8 mouse cellular contexts compared by ENCODE assay signal in the genomic region with DNA sequence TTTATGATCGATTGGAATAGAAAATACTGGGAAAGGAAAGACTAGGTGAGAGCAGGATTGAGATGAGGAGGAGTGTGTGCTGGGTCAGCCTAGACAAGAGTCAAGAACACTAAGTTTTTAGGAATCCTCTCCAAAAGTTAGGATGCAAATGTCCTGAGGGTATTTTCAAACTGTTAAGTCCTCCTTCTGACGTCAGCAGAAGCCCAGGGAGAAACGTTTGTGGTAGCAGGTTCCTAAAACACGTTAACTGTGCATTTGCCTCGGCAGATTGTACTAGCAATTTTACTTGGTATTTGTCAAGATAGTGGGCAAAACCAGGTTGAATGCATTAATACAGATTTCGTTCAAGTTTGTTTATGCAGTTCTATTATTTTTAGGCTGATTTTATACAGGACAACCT. TPM values are rescaled to one million over a fixed set of nuclear protein-coding genes. Genes with fewer than 3 reads are reported as not detected.
DNase-seq lines count a peak whose midpoint lies in the region; ATAC-seq and TF ChIP-seq lines count a peak whose summit lies in the region.
"Had no signal": no experiment of that assay in that cellular context is flagged by ENCODE, and none has a peak within 500 bp of the region (broad histone marks: within the 10 kb centered on the region; RNA-seq: fewer than 3 reads in every experiment).

No protein-coding gene starts in this region.

- no peak for ATAC-seq in forebrain, embryonic 13.5 days
- no peak for ATAC-seq in liver, embryonic 13.5 days (ENCODE audit: low read depth)

- H3K4me2 ChIP-seq in forebrain, embryonic 13.5 days: peak overlapping the region; percentile 77
- H3K4me2 ChIP-seq in liver, embryonic 13.5 days: peak overlapping the region; percentile 67

- H3K36me3 ChIP-seq in testis, adult 2 months (ENCODE audit: control insufficient read depth, insufficient read depth, low read length): no peaks in the 10 kb centered on the region
- H3K36me3 ChIP-seq in forebrain, embryonic 13.5 days (ENCODE audit: poor library complexity, severe bottlenecking): peaks cover 26% of the 10 kb centered on the region
- no peaks in the 10 kb centered on the region for H3K36me3 ChIP-seq in liver, embryonic 13.5 days

- H3K4me1 ChIP-seq in testis, adult 2 months (ENCODE audit: control insufficient read depth, insufficient read depth, low read length): peaks cover 7% of the 10 kb centered on the region
- peaks cover 27% of the 10 kb centered on the region for H3K4me1 ChIP-seq in forebrain, embryonic 13.5 days
- peaks cover 21% of the 10 kb centered on the region for H3K4me1 ChIP-seq in liver, embryonic 13.5 days (replicated peaks)

- peak overlapping the region; percentile 79 for H3K9ac ChIP-seq in forebrain, embryonic 13.5 days
- no peak overlapping the region for H3K9ac ChIP-seq in liver, embryonic 13.5 days

- WGBS in forebrain, embryonic 13.5 days: 20% methylated on average over 6 of the region's 6 CpGs
- 13% methylated on average over 6 of the region's 6 CpGs for WGBS in liver, embryonic 13.5 days (ENCODE audit: insufficient replicate concordance)

- no peaks in the 10 kb centered on the region for H3K27me3 ChIP-seq in testis, adult 2 months (ENCODE audit: control insufficient read depth, insufficient read depth, low read length)
- H3K27me3 ChIP-seq in forebrain, embryonic 13.5 days: no peaks in the 10 kb centered on the region
- H3K27me3 ChIP-seq in liver, embryonic 13.5 days: peaks cover 46% of the 10 kb centered on the region

- TF ChIP-seq POLR2A in testis, adult 2 months (IDR thresholded peaks at IDR 0.05; ENCODE audit: control insufficient read depth, low read depth, low read length): no peak

- TF ChIP-seq CTCF in testis, adult 2 months (IDR thresholded peaks at IDR 0.05; ENCODE audit: control insufficient read depth, insufficient read depth, insufficient replicate concordance, low read depth, low read length): no peak

- H3K4me3 ChIP-seq in testis, adult 2 months (ENCODE audit: control insufficient read depth, low read depth, low read length): peak overlapping the region; percentile 27; the same call in 1 of the 2 replicates
- peak overlapping the region; percentile 73 for H3K4me3 ChIP-seq in forebrain, embryonic 13.5 days
- peak overlapping the region; percentile 64 for H3K4me3 ChIP-seq in liver, embryonic 13.5 days (replicated peaks)

- H3K9me3 ChIP-seq in forebrain, embryonic 13.5 days (replicated peaks): no peaks in the 10 kb centered on the region
- no peaks in the 10 kb centered on the region for H3K9me3 ChIP-seq in liver, embryonic 13.5 days (replicated peaks)

- no peak overlapping the region for H3K27ac ChIP-seq in testis, adult 2 months (ENCODE audit: control insufficient read depth, insufficient read depth, low read depth, low read length)
- no peak overlapping the region for H3K27ac ChIP-seq in forebrain, embryonic 13.5 days
- H3K27ac ChIP-seq in liver, embryonic 13.5 days: no peak overlapping the region

- no peak for DNase-seq in testis, postnatal 14 days (ENCODE audit: low spot score)
- no peak for DNase-seq in liver, embryonic 13.5 days
- no peak for DNase-seq in urinary bladder, postnatal 36 days (ENCODE audit: low spot score in 2 of 2)
- no peak for DNase-seq in layer of hippocampus, postnatal 25 days (ENCODE audit: extremely low spot score in 1 of 2, low spot score in 1 of 2)
- no peak for DNase-seq in lung, postnatal 14 days
- DNase-seq: gastrocnemius, postnatal 25 days had no signal

RNA-seq across cellular contexts. Expression of gene Cep55, which starts 1.0 kb away (rescaled TPM):
- polyA plus RNA-seq in testis, adult 2 months (2012; rRNA removed): 9.6 and 11.6 TPM in 2 replicates
- polyA plus RNA-seq in forebrain, embryonic 13.5 days (2015; fragmentation: Nextera tagmentation; extraction: Ambion mirVana): 34.0 and 37.9 TPM in 2 replicates
- 6.3 and 7.5 TPM in 2 replicates for polyA plus RNA-seq in liver, embryonic 13.5 days (2015; fragmentation: Nextera tagmentation; extraction: Ambion mirVana)
- total RNA-seq in layer of hippocampus, postnatal 25 days (2021): under 1 TPM; 0.35 to 0.76 TPM

RNA-seq across cellular contexts. Expression of gene Myof, which starts 12.4 kb away (rescaled TPM):
- 1.7 and 3.6 TPM in 2 replicates for polyA plus RNA-seq in testis, adult 2 months (2012; rRNA removed)
- polyA plus RNA-seq in forebrain, embryonic 13.5 days (2015; fragmentation: Nextera tagmentation; extraction: Ambion mirVana): 0.63 and 1.0 TPM in 2 replicates
- polyA plus RNA-seq in liver, embryonic 13.5 days (2015; fragmentation: Nextera tagmentation; extraction: Ambion mirVana): 1.0 and 1.2 TPM in 2 replicates
- 1 to 10 TPM; 3.2 to 3.8 TPM for total RNA-seq in layer of hippocampus, postnatal 25 days (2021)

RNA-seq across cellular contexts. Expression of gene Ffar4, which starts 41.1 kb away (rescaled TPM):
- 1.6 and 2.2 TPM in 2 replicates for polyA plus RNA-seq in testis, adult 2 months (2012; rRNA removed)
- polyA plus RNA-seq in forebrain, embryonic 13.5 days (2015; fragmentation: Nextera tagmentation; extraction: Ambion mirVana): not detected in 2 replicates
- polyA plus RNA-seq in liver, embryonic 13.5 days (2015; fragmentation: Nextera tagmentation; extraction: Ambion mirVana): 0.12 and 0.17 TPM in 2 replicates
- not detected for total RNA-seq in layer of hippocampus, postnatal 25 days (2021)
